Mouse (Mus musculus) MEL-GATA-1-ER (cell line): ENCODE measurements around the gene Rev1.

Experiments
- DNase-seq: peaks from one replicate; pipeline ENCODE4 v3.0.0-alpha.2; 2012; ENCODE audit warnings: low read depth; ENCODE audit errors: extremely low read depth

The Rev1 gene

GRCm38 (mm10) chr1:38129501-38130267 is at the start of gene Rev1:
Rev1 (minus strand) TSS chr1:38129801.
- peak; percentile 53 for DNase-seq

- DNase-seq: no peak
Observed at GRCm38 (mm10) chr1:38178929-38179328, 49.3 kb upstream of the Rev1 start.

GRCm38 (mm10) chr1:38176077-38176476 is 46.5 kb upstream of the Rev1 start:
- no peak for DNase-seq

- no peak for DNase-seq
Observed at GRCm38 (mm10) chr1:38171874-38172273, 42.3 kb upstream of the Rev1 start.

- DNase-seq: no peak
Observed at GRCm38 (mm10) chr1:38165696-38166095, 36.1 kb upstream of the Rev1 start.

- no peak for DNase-seq
Observed at GRCm38 (mm10) chr1:38150086-38150485, 20.5 kb upstream of the Rev1 start.

- no peak for DNase-seq
Observed at GRCm38 (mm10) chr1:38146008-38146407, 16.4 kb upstream of the Rev1 start.

- no peak for DNase-seq
Observed at GRCm38 (mm10) chr1:38141371-38141770, 11.8 kb upstream of the Rev1 start.

GRCm38 (mm10) chr1:38140911-38141310 is 11.3 kb upstream of the Rev1 start:
- DNase-seq: no peak

- DNase-seq: no peak
Observed at GRCm38 (mm10) chr1:38139396-38139795, 9.8 kb upstream of the Rev1 start.

GRCm38 (mm10) chr1:38132942-38133341 is 3.3 kb upstream of the Rev1 start:
- no peak for DNase-seq

GRCm38 (mm10) chr1:38130715-38131483 is 1.3 kb upstream of the Rev1 start:
- peak; percentile 75 for DNase-seq

- DNase-seq: no peak
Observed at GRCm38 (mm10) chr1:38128919-38129436, 623 bp downstream of the Rev1 start.

- no peak for DNase-seq
Observed at GRCm38 (mm10) chr1:38127036-38127435, 2.6 kb downstream of the Rev1 start.

- DNase-seq: no peak
Observed at GRCm38 (mm10) chr1:38126426-38126825, 3.2 kb downstream of the Rev1 start.

GRCm38 (mm10) chr1:38124261-38124660 is 5.3 kb downstream of the Rev1 start:
- DNase-seq: no peak

GRCm38 (mm10) chr1:38120877-38121276 is 8.7 kb downstream of the Rev1 start:
- no peak for DNase-seq

- no peak for DNase-seq
Observed at GRCm38 (mm10) chr1:38118624-38119023, 11.0 kb downstream of the Rev1 start.

GRCm38 (mm10) chr1:38109786-38110185 is 19.8 kb downstream of the Rev1 start:
- DNase-seq: no peak

- no peak for DNase-seq
Observed at GRCm38 (mm10) chr1:38103813-38104212, 25.8 kb downstream of the Rev1 start.

GRCm38 (mm10) chr1:38103214-38103613 is 26.4 kb downstream of the Rev1 start:
- no peak for DNase-seq

- DNase-seq: no peak
Observed at GRCm38 (mm10) chr1:38081316-38081715, 48.3 kb downstream of the Rev1 start.
